Mouse (Mus musculus) right cerebral cortex, postnatal 14 days (tissue): ENCODE measurements at regions not wholly inside any gene's neighbourhood (a gene's known extent, or its start where the extent isn't known, plus 50 kb on each side); places are given as distances from the start of the nearest gene placed in this dataset.

Source experiments
- DNase-seq: peaks from one replicate; pipeline ENCODE4 v3.0.0; 2022

DNA sequence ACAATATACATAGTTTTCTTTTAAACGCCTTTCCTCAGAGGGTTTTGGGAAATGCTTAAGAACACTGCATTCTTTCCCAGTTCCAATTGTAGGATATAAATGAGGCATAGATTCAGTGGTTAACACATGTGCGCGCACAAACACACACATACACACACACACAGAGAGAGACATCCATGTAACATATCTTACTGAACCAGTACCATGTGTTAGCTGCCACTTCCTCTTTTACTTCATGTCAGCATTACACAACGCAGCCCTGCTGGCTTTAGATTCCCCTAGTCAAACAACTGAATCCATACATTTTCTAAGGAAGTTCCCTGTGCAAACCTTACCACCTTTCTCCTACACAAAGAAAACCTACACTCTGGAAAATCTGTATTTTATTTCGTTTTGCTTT lies 189.1 kb upstream of the Atp2b1 start:
- no peak for DNase-seq

DNA sequence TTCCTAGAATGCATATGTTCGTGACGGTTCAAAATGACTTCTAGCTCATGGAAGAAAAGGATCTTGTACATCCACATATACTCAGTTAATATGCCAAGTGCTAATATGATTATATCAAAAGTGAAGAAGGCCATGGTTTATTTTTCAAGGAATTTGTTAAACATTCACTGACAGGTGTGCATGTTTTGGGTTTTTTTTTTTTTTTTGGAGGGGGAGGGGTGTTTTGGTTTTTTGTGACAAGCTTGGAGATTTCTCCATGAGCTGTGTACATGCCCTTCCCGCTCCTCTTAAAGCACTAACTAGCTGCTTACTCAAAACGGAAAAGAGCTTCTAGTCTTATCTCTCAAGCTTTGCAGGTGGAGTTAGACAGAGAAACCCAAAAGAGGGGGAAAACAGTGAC lies 187.1 kb upstream of the Atp2b1 start:
- no peak for DNase-seq

GRCm38 (mm10) chr10:98728396-98729030 lies 185.7 kb upstream of the Atp2b1 start:
- DNase-seq = no peak

- DNase-seq = no peak
These were observed 180.1 kb upstream of the Atp2b1 start for GRCm38 (mm10) chr10:98733950-98734585.

GRCm38 (mm10) chr10:98740507-98741147 lies 173.6 kb upstream of the Atp2b1 start:
- no peak for DNase-seq

- peak; percentile 8 for DNase-seq
These were observed 172.8 kb upstream of the Atp2b1 start for GRCm38 (mm10) chr10:98741398-98741797.

GRCm38 (mm10) chr10:98742822-98743605 lies 171.2 kb upstream of the Atp2b1 start:
- peak; percentile 38 for DNase-seq

DNA sequence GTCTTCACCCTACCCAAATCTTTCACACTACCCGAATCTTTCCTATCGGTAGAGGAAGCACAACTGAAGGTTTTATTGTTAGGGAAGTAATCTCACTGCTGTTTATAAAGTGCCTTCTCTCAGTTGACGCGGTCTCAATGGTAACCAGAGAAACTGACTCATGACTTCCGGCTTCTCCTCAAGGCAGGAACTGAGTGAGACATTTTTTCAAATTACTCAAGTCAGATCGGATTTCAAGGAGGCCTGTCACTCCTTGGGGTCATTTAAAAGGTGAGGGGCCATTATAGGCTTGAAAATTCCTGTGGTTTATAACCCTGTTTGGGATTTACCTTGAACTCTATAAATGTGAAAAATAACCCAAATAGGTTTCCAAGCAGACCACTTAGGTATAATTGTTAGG lies 170.0 kb upstream of the Atp2b1 start:
- no peak for DNase-seq

- no peak for DNase-seq
These were observed 169.5 kb upstream of the Atp2b1 start for GRCm38 (mm10) chr10:98744662-98745061.

GRCm38 (mm10) chr10:98745409-98745808 lies 168.8 kb upstream of the Atp2b1 start:
- DNase-seq = no peak

GRCm38 (mm10) chr10:98745861-98746260 lies 168.3 kb upstream of the Atp2b1 start:
- no peak for DNase-seq

GRCm38 (mm10) chr10:98748856-98749583 lies 165.2 kb upstream of the Atp2b1 start:
- no peak for DNase-seq

GRCm38 (mm10) chr10:98749584-98749947 lies 164.6 kb upstream of the Atp2b1 start:
- DNase-seq = no peak

- no peak for DNase-seq
These were observed 162.7 kb upstream of the Atp2b1 start for GRCm38 (mm10) chr10:98751376-98752058.

DNA sequence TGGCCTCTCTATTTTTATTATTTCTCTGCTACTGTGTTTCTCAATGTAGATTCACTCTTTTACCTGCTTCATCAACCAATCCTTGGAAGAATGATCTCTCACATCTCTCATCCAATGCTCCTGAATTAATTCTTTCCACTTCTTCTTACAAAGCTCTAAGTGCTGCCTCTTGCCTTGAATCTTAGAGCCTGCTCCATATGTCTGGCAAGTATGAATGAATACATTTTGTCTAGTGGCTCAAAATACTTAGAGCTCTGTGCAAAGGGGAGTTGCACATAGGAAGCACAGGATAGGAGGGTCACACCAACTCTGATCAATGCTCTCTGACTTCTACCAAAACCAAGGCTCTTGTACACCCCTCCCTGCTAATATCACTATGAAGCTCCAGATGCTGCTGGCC lies 153.1 kb upstream of the Atp2b1 start:
- DNase-seq = no peak

DNA sequence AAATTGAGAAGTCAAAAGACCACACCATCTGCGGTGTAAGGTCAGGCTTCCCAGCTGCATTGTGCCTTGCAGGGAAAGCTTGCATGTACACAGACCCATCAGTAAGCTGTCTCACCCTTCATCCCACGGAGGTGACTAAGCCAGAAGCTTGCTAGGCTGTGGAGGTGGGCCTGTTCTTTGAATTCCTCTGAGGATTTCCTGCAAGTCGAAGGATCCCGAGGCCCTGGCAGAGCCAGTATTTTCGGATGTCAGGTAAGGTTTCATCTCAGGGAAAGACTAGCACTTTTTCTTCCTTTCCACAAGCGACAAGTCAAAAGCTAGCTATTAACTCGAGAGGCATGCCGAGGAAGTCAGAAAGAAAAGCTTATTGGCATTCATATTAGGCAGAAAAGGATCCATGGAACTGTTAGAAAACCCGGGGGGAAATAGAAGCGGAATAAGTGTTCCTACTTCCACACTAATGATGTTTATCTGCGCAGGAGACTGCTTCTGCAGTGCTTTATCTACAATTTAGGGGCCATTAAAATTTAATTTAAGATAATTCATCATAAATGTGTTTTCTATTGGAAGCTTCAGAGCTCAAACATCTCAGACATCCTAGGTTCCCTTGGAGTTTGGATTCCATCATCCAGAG lies 148.3 kb upstream of the Atp2b1 start:
- no peak for DNase-seq

DNA sequence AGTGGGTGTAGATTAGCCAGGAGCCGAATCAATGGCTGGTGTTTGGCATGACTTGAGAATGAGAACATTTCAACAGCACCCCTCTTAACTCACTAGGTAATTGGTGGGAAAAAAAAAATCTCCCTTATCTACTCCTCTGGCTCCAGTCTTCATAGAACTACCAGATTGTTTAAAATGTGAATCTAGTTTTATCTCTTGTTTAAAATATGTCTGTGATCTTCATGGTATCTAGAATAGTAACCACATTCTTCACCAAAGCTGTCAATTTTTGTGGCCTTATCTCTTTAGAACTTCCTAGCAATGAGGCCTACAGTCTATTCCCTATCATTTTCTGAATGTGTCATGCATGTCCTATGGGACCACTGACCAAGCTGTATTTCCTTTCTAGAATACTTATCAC lies 134.4 kb upstream of the Atp2b1 start:
- DNase-seq = no peak

GRCm38 (mm10) chr10:98780938-98781337 lies 133.3 kb upstream of the Atp2b1 start:
- no peak for DNase-seq

DNA sequence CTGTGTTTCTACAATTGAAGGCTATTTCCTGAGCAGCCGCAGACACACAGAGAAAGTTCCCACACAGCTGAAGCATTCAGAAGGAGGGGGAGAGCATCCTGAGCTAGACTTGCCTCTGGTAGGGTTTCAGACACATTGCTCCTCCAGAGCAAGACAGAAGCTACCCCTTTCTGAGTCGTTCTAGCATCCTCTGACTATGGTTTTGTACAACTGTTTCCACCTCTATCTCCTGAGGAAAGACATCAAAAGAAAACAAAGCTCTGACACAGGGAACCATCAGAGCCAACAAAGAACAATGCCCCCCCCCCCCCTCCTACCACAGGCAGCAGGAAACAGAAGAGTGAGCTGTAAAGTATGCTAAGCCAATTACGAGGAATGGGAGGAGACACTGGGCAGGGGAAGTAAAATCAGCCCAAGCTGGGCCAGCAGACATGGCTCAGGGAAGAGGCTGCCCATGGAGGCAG lies 132.3 kb upstream of the Atp2b1 start:
- DNase-seq = no peak

DNA sequence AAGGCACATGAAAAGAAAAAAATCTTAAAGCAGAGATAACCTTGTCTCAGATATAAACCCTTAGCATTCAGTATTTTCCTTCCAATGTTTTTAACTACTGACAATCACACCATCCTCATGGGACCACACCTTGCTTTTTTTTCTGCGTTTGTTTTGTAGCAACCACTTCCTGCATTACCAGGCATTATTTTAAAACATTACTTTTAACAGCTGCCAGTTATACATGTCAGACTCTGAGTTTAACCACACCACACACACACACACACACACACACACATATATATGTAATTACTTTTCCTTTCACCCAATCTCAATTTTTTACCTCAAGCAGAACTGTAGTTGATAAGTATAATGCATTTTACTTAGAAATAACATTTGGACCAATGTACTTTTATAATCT lies 128.8 kb upstream of the Atp2b1 start:
- DNase-seq = no peak

DNA sequence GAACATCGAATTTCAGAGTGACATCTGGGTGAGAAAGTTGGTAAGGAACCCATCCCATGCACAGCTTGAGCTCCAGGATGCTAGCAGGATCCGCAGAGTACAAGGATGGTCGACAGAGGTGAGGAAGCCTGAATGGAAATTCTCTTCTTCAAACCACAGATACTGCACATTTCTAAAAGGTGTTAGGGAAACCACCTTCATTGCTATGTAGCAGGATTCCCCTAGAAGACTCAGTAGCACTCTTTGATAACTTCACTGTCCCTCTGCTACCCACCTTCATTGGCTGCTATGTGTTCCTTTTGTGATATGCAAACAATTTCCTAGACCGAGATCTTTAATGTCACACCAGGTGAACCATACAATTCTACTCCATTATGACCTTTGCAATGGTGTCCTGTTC lies 128.1 kb upstream of the Atp2b1 start:
- no peak for DNase-seq

- DNase-seq = no peak
These were observed 124.4 kb upstream of the Atp2b1 start for GRCm38 (mm10) chr10:98789763-98790162.
